ENCODE assay signal across 9 mouse cellular contexts in the genomic region with DNA sequence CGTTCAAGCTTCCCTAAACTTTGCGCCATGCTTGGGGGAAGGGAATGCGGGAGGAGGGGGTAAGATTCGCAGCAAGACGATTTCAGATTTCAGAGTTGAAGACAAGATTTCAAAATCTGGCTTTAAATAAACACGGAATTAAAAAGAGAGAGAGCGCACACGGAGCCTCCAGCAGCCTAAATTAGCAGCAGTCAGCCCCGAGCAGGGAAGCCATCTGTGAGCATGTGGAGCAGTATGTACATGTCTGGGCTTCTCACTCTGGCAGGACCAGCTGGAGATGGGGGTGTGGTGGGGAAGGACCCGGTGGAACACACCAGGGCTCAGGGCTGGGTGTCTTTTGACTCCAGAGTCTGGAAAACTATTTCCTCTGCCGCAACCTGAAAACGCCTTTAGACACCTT. TPM values are rescaled to one million over a fixed set of nuclear protein-coding genes. Genes with fewer than 3 reads are reported as not detected.
DNase-seq lines count a peak whose midpoint lies in the region; ATAC-seq and TF ChIP-seq lines count a peak whose summit lies in the region.
"Had no signal": no experiment of that assay in that cellular context is flagged by ENCODE, and none has a peak within 500 bp of the region (broad histone marks: within the 10 kb centered on the region; RNA-seq: fewer than 3 reads in every experiment).

No protein-coding gene starts in this region.

- H3K4me3 ChIP-seq in heart, embryonic 13.5 days, result no peak overlapping the region
- H3K4me3 ChIP-seq in heart, embryonic 11.5 days (ENCODE audit: low read depth, low read length), result no peak overlapping the region
- peak overlapping the region; percentile 71 for H3K4me3 ChIP-seq in E14TG2a.4 (replicated peaks; ENCODE audit: low read length)
- no peak overlapping the region for H3K4me3 ChIP-seq in forebrain, embryonic 14.5 days (ENCODE audit: low read depth, low read length)

- no peak for ATAC-seq in heart, embryonic 13.5 days (ENCODE audit: extremely low read depth, insufficient number of reproducible peaks, low FRiP score, low TSS enrichment)
- ATAC-seq in heart, embryonic 11.5 days (replicated peaks; ENCODE audit: insufficient number of reproducible peaks, low FRiP score, low TSS enrichment), result no peak
- peak; percentile 51; the same call in 1 of the 2 replicates for ATAC-seq in forebrain, embryonic 14.5 days
- ATAC-seq in CD4-positive, CD25-positive, alpha-beta regulatory T cell, adult 4 months, result no peak

- peaks cover 57% of the 10 kb centered on the region for H3K27me3 ChIP-seq in heart, embryonic 13.5 days (replicated peaks)
- peaks cover 7% of the 10 kb centered on the region for H3K27me3 ChIP-seq in heart, embryonic 11.5 days (ENCODE audit: control insufficient read depth, insufficient read depth, low read length)
- peaks cover 10% of the 10 kb centered on the region for H3K27me3 ChIP-seq in E14TG2a.4 (ENCODE audit: insufficient read depth, low read length)
- H3K27me3 ChIP-seq in forebrain, embryonic 14.5 days (replicated peaks; ENCODE audit: control insufficient read depth, insufficient read depth, low read length), result no peaks in the 10 kb centered on the region

- H3K4me2 ChIP-seq in heart, embryonic 13.5 days, result no peak overlapping the region
- H3K4me2 ChIP-seq in heart, embryonic 11.5 days, result no peak overlapping the region
- peak overlapping the region; percentile 12; the same call in 1 of the 2 replicates for H3K4me2 ChIP-seq in forebrain, embryonic 14.5 days (ENCODE audit: low read length)

- peaks cover 41% of the 10 kb centered on the region for H3K4me1 ChIP-seq in heart, embryonic 13.5 days
- peaks cover 8% of the 10 kb centered on the region; the same call in 1 of the 2 replicates for H3K4me1 ChIP-seq in heart, embryonic 11.5 days (ENCODE audit: control insufficient read depth, insufficient read depth, low read length)
- H3K4me1 ChIP-seq in E14TG2a.4 (replicated peaks; ENCODE audit: low read depth, low read length), result peaks cover 99% of the 10 kb centered on the region
- H3K4me1 ChIP-seq in forebrain, embryonic 14.5 days (ENCODE audit: control insufficient read depth, insufficient read depth, low read length), result peaks cover 33% of the 10 kb centered on the region

- no peak overlapping the region for H3K27ac ChIP-seq in heart, embryonic 13.5 days (replicated peaks)
- H3K27ac ChIP-seq in heart, embryonic 11.5 days (ENCODE audit: low read depth, low read length), result no peak overlapping the region
- peak overlapping the region; percentile 82 for H3K27ac ChIP-seq in forebrain, embryonic 14.5 days (ENCODE audit: low read depth, low read length)

- DNase-seq in forebrain, embryonic 14.5 days (ENCODE audit: low spot score), result peak; percentile 80
- DNase-seq in left cerebral cortex, adult 9 months (ENCODE audit: low spot score in 2 of 2), result peak; percentile 70 to 85
- no peak for DNase-seq in adrenal gland, postnatal 10 days
- no peak for DNase-seq in thymus, adult 18-20 months
- DNase-seq: retina, postnatal 1 day had no signal

- no peaks in the 10 kb centered on the region for H3K9me3 ChIP-seq in heart, embryonic 13.5 days
- H3K9me3 ChIP-seq in heart, embryonic 11.5 days (replicated peaks; ENCODE audit: control insufficient read depth, low read length), result no peaks in the 10 kb centered on the region
- H3K9me3 ChIP-seq in E14TG2a.4 (ENCODE audit: low read length), result no peaks in the 10 kb centered on the region
- H3K9me3 ChIP-seq in forebrain, embryonic 14.5 days (replicated peaks; ENCODE audit: control insufficient read depth, low read length), result no peaks in the 10 kb centered on the region

- WGBS in heart, embryonic 13.5 days, result 50% methylated on average over 12 of the region's 12 CpGs
- 52% methylated on average over 12 of the region's 12 CpGs for WGBS in heart, embryonic 11.5 days (ENCODE audit: insufficient replicate concordance)
- WGBS in forebrain, embryonic 14.5 days, result 60% methylated on average over 12 of the region's 12 CpGs

- TF ChIP-seq CTCF in E14TG2a.4 (conservative IDR thresholded peaks at IDR 0.05; ENCODE audit: low read length), result no peak

- H3K9ac ChIP-seq in heart, embryonic 13.5 days, result peak overlapping the region; percentile 28; the same call in 1 of the 2 replicates
- H3K9ac ChIP-seq in heart, embryonic 11.5 days (ENCODE audit: low read depth, low read length), result no peak overlapping the region
- no peak overlapping the region for H3K9ac ChIP-seq in forebrain, embryonic 14.5 days (ENCODE audit: low read length)

- H3K36me3 ChIP-seq in heart, embryonic 13.5 days, result no peaks in the 10 kb centered on the region
- no peaks in the 10 kb centered on the region for H3K36me3 ChIP-seq in heart, embryonic 11.5 days (ENCODE audit: control insufficient read depth, insufficient read depth, low read length)
- peaks cover 8% of the 10 kb centered on the region; the same call in 1 of the 2 replicates for H3K36me3 ChIP-seq in E14TG2a.4 (ENCODE audit: insufficient read depth, low read length)
- no peaks in the 10 kb centered on the region for H3K36me3 ChIP-seq in forebrain, embryonic 14.5 days (ENCODE audit: control insufficient read depth, insufficient read depth, low read length)

RNA-seq across cellular contexts. Expression of gene Baiap2, which starts 5.3 kb away (rescaled TPM):
- polyA plus RNA-seq in heart, embryonic 13.5 days (2015; fragmentation: Nextera tagmentation; extraction: Ambion mirVana), result 12.3 and 12.4 TPM in 2 replicates
- 12.8 and 15.4 TPM in 2 replicates for polyA plus RNA-seq in heart, embryonic 11.5 days (2014; fragmentation: Nextera tagmentation; extraction: Ambion mirVana)
- polyA plus RNA-seq in forebrain, embryonic 14.5 days (2014; fragmentation: Nextera tagmentation; extraction: Ambion mirVana), result 18.7 and 25.2 TPM in 2 replicates
- 10 to 100 TPM; 18.9 to 21.3 TPM for total RNA-seq in adrenal gland, postnatal 10 days (2021)
- 10 to 100 TPM in 1 of 2 experiments, 1 to 10 TPM in 1; 7.9 to 11.5 TPM for polyA plus RNA-seq in CD4-positive, CD25-positive, alpha-beta regulatory T cell, adult 4 months (2017; shearing (Covaris generic))

RNA-seq across cellular contexts. Expression of gene Chmp6, which starts 24.0 kb away (rescaled TPM):
- 68.4 and 71.2 TPM in 2 replicates for polyA plus RNA-seq in heart, embryonic 13.5 days (2015; fragmentation: Nextera tagmentation; extraction: Ambion mirVana)
- 63.7 and 66.4 TPM in 2 replicates for polyA plus RNA-seq in heart, embryonic 11.5 days (2014; fragmentation: Nextera tagmentation; extraction: Ambion mirVana)
- 90.0 and 92.7 TPM in 2 replicates for polyA plus RNA-seq in forebrain, embryonic 14.5 days (2014; fragmentation: Nextera tagmentation; extraction: Ambion mirVana)
- total RNA-seq in adrenal gland, postnatal 10 days (2021), result 10 to 100 TPM; 34.7 to 40.0 TPM
- polyA plus RNA-seq in CD4-positive, CD25-positive, alpha-beta regulatory T cell, adult 4 months (2017; shearing (Covaris generic)), result 10 to 100 TPM; 46.8 to 64.7 TPM

Comparison
In these comparisons a context has a peak if more than half of its experiments do, and no peak if none do; other contexts are left out.
1. DNase-seq: peak in forebrain, embryonic 14.5 days (single experiment) and left cerebral cortex, adult 9 months (2 of 2); none in adrenal gland, postnatal 10 days (single experiment) and thymus, adult 18-20 months (0 of 2).